Mouse (Mus musculus): ENCODE measurements around the gene Tmem178b.

- TF ChIP-seq CTCF (IDR thresholded peaks at IDR 0.05; ENCODE audit: low read depth) (no peak), EP300 (IDR thresholded peaks at IDR 0.05; ENCODE audit: low read depth) (no peak)
Observed at GRCm38 (mm10) chr6:39848766-39849165, 24.3 kb upstream of the Tmem178b start.

Measured in heart, postnatal 0 days (tissue).